Mouse (Mus musculus): Measurements from ENCODE around the gene Tmem50b. TPM values are rescaled to one million over a fixed set of nuclear protein-coding genes. Genes with fewer than 3 reads are reported as not detected.
A peak's percentile ranks its signal among the peaks of the same experiment; 100 is the strongest.

Tmem50b gene
- total and polyA plus RNA-seq, 2 experiments from 2014 or later = 79.6 to 114 TPM

GRCm38 (mm10) chr16:91553625-91554024 lies 44.0 kb downstream of the Tmem50b start:
- H3K27me3 ChIP-seq (ENCODE audit: insufficient read depth, low read length) = no peaks in the 10 kb centered on the region
- TF ChIP-seq CTCF (IDR thresholded peaks at IDR 0.05; ENCODE audit: low read depth) = no peak
- 0 out of 2 replicates have a peak, but pooled peaks have one; percentile 27 for ATAC-seq

GRCm38 (mm10) chr16:91552072-91552471 lies 45.5 kb downstream of the Tmem50b start:
- Histone ChIP-seq H3K4me2 (ENCODE audit: low read depth, low read length) (no peak overlapping the region), H3K27me3 (ENCODE audit: insufficient read depth, low read length) (no peaks in the 10 kb centered on the region), H3K36me3 (ENCODE audit: insufficient read depth, low read length) (0 out of 2 replicates have a peak, but pooled peaks cover 4% of the 10 kb centered on the region), H3K27ac (no peak overlapping the region), H3K4me3 (ENCODE audit: low read length) (no peak overlapping the region), H3K9ac (replicated peaks; ENCODE audit: low read length) (no peak overlapping the region), H3K9me3 (ENCODE audit: low read length) (no peaks in the 10 kb centered on the region), H3K4me1 (ENCODE audit: insufficient read depth, low read length) (peaks cover 11% of the 10 kb centered on the region)
- ATAC-seq (no peak), DNase-seq (ENCODE audit: low spot score) (no peak)
- no peak for TF ChIP-seq CTCF (IDR thresholded peaks at IDR 0.05; ENCODE audit: low read depth)
- WGBS = 58% methylated on average over 9 of the region's 9 CpGs

More at GRCm38 (mm10) chr16:91553625-91554024, 44.0 kb downstream of the Tmem50b start:
- Histone ChIP-seq H3K4me1 (ENCODE audit: insufficient read depth, low read length) (peaks cover 3% of the 10 kb centered on the region), H3K36me3 (ENCODE audit: insufficient read depth, low read length) (0 out of 2 replicates have a peak, but pooled peaks cover 4% of the 10 kb centered on the region), H3K9ac (replicated peaks; ENCODE audit: low read length) (no peak overlapping the region), H3K27ac (no peak overlapping the region), H3K4me2 (ENCODE audit: low read depth, low read length) (no peak overlapping the region), H3K9me3 (ENCODE audit: low read length) (no peaks in the 10 kb centered on the region), H3K4me3 (ENCODE audit: low read length) (no peak overlapping the region)
- peak; percentile 32 for DNase-seq (ENCODE audit: low spot score)
- WGBS = 50% methylated on average over 12 of the region's 12 CpGs

- H3K4me3 ChIP-seq (ENCODE audit: low read length) = no peak overlapping the region
- no peak overlapping the region for H3K9ac ChIP-seq (replicated peaks; ENCODE audit: low read length)
- no peak for TF ChIP-seq CTCF (IDR thresholded peaks at IDR 0.05; ENCODE audit: low read depth)
- no peak for ATAC-seq
- no peaks in the 10 kb centered on the region for H3K9me3 ChIP-seq (ENCODE audit: low read length)
- H3K4me1 ChIP-seq (ENCODE audit: insufficient read depth, low read length) = peaks cover 11% of the 10 kb centered on the region
- no peak for DNase-seq (ENCODE audit: low spot score)
- H3K27me3 ChIP-seq (ENCODE audit: insufficient read depth, low read length) = no peaks in the 10 kb centered on the region
- no peak overlapping the region for H3K27ac ChIP-seq
- H3K36me3 ChIP-seq (ENCODE audit: insufficient read depth, low read length) = 0 out of 2 replicates have a peak, but pooled peaks cover 4% of the 10 kb centered on the region
- 77% methylated on average over 10 of the region's 10 CpGs for WGBS
- H3K4me2 ChIP-seq (ENCODE audit: low read depth, low read length) = no peak overlapping the region
Observed at GRCm38 (mm10) chr16:91551081-91551524, 46.5 kb downstream of the Tmem50b start.

GRCm38 (mm10) chr16:91549616-91550015 lies 48.0 kb downstream of the Tmem50b start:
- DNase-seq (ENCODE audit: low spot score) (no peak), ATAC-seq (no peak)
- Histone ChIP-seq H3K9me3 (ENCODE audit: low read length) (no peaks in the 10 kb centered on the region), H3K27ac (no peak overlapping the region), H3K4me1 (ENCODE audit: insufficient read depth, low read length) (peaks cover 11% of the 10 kb centered on the region), H3K9ac (replicated peaks; ENCODE audit: low read length) (no peak overlapping the region), H3K36me3 (ENCODE audit: insufficient read depth, low read length) (no peaks in the 10 kb centered on the region), H3K4me2 (ENCODE audit: low read depth, low read length) (no peak overlapping the region; the same call in 1 of the 2 replicates), H3K27me3 (ENCODE audit: insufficient read depth, low read length) (no peaks in the 10 kb centered on the region), H3K4me3 (ENCODE audit: low read length) (no peak overlapping the region)
- TF ChIP-seq CTCF (IDR thresholded peaks at IDR 0.05; ENCODE audit: low read depth) = no peak
- WGBS = 60% methylated on average over 5 of the region's 5 CpGs

GRCm38 (mm10) chr16:91548996-91549395 lies 48.6 kb downstream of the Tmem50b start:
- ATAC-seq (no peak), DNase-seq (ENCODE audit: low spot score) (no peak)
- Histone ChIP-seq H3K9ac (replicated peaks; ENCODE audit: low read length) (0 out of 2 replicates have a peak overlapping the region, but pooled peaks have one; percentile 15), H3K4me1 (ENCODE audit: insufficient read depth, low read length) (peaks cover 11% of the 10 kb centered on the region), H3K27me3 (ENCODE audit: insufficient read depth, low read length) (no peaks in the 10 kb centered on the region), H3K4me3 (ENCODE audit: low read length) (peak overlapping the region; percentile 24), H3K4me2 (ENCODE audit: low read depth, low read length) (peak overlapping the region; percentile 83), H3K27ac (no peak overlapping the region), H3K9me3 (ENCODE audit: low read length) (no peaks in the 10 kb centered on the region), H3K36me3 (ENCODE audit: insufficient read depth, low read length) (no peaks in the 10 kb centered on the region)
- 46% methylated on average over 2 of the region's 2 CpGs for WGBS
- no peak for TF ChIP-seq CTCF (IDR thresholded peaks at IDR 0.05; ENCODE audit: low read depth)

- 0 out of 2 replicates have a peak overlapping the region, but pooled peaks have one; percentile 15 for H3K9ac ChIP-seq (replicated peaks; ENCODE audit: low read length)
Observed at GRCm38 (mm10) chr16:91548586-91548985, 49.0 kb downstream of the Tmem50b start.

GRCm38 (mm10) chr16:91547974-91548373 lies 49.6 kb downstream of the Tmem50b start:
- no peak for DNase-seq (ENCODE audit: low spot score)
- WGBS = 49% methylated on average over 5 of the region's 5 CpGs
- no peak overlapping the region for H3K27ac ChIP-seq

More at GRCm38 (mm10) chr16:91548586-91548985, 49.0 kb downstream of the Tmem50b start:
- peaks cover 11% of the 10 kb centered on the region for H3K4me1 ChIP-seq (ENCODE audit: insufficient read depth, low read length)
- ATAC-seq (no peak), DNase-seq (ENCODE audit: low spot score) (no peak)
- H3K4me2 ChIP-seq (ENCODE audit: low read depth, low read length) = peak overlapping the region; percentile 83
- no peak overlapping the region for H3K27ac ChIP-seq
- no peaks in the 10 kb centered on the region for H3K27me3 ChIP-seq (ENCODE audit: insufficient read depth, low read length)
- H3K4me3 ChIP-seq (ENCODE audit: low read length) = peak overlapping the region; percentile 24
- H3K9me3 ChIP-seq (ENCODE audit: low read length) = no peaks in the 10 kb centered on the region
- no peak for TF ChIP-seq CTCF (IDR thresholded peaks at IDR 0.05; ENCODE audit: low read depth)
- H3K36me3 ChIP-seq (ENCODE audit: insufficient read depth, low read length) = no peaks in the 10 kb centered on the region
- 33% methylated on average over 5 of the region's 5 CpGs for WGBS

More at GRCm38 (mm10) chr16:91547974-91548373, 49.6 kb downstream of the Tmem50b start:
- Histone ChIP-seq H3K4me2 (ENCODE audit: low read depth, low read length) (peak overlapping the region; percentile 83), H3K27me3 (ENCODE audit: insufficient read depth, low read length) (no peaks in the 10 kb centered on the region), H3K9ac (replicated peaks; ENCODE audit: low read length) (peak overlapping the region; percentile 92; the same call in 1 of the 2 replicates), H3K4me1 (ENCODE audit: insufficient read depth, low read length) (peaks cover 11% of the 10 kb centered on the region), H3K9me3 (ENCODE audit: low read length) (no peaks in the 10 kb centered on the region), H3K36me3 (ENCODE audit: insufficient read depth, low read length) (no peaks in the 10 kb centered on the region), H3K4me3 (ENCODE audit: low read length) (peak overlapping the region; percentile 93)
- no peak for TF ChIP-seq CTCF (IDR thresholded peaks at IDR 0.05; ENCODE audit: low read depth)
- ATAC-seq = no peak

All from hindbrain, postnatal 0 days (tissue).